Mouse (Mus musculus) liver, adult 2 months (tissue): ENCODE data around the gene 3110018I06Rik.

ENCODE experiments used
- CTCF ChIP-seq: fragments of 200-500 bp; IDR thresholded peaks from 2 replicates; pipeline ENCODE4 v1.5.1; 2011; ENCODE audit warnings: low read depth, low read length, control low read depth
- POLR2A ChIP-seq: fragments of 200-500 bp; IDR thresholded peaks from 2 replicates; pipeline ENCODE4 v1.6.1; 2011; ENCODE audit warnings: low read length, control low read depth; ENCODE audit not compliant: insufficient read depth; ENCODE audit errors: extremely low read depth

GRCm38 (mm10) chr12:107528346-107528880 lies 40.0 kb downstream of the 3110018I06Rik start:
- TF ChIP-seq CTCF (no peak), POLR2A (no peak)
